Mouse (Mus musculus): ENCODE measurements at regions not wholly inside any gene's neighbourhood (a gene's known extent, or its start where the extent isn't known, plus 50 kb on each side); places are given as distances from the start of the nearest gene placed in this dataset.

- no peak overlapping the region for H3K9ac ChIP-seq
- no peak overlapping the region for H3K4me3 ChIP-seq
- peak; percentile 93 for ATAC-seq (ENCODE audit: low read depth)
- H3K27ac ChIP-seq (replicated peaks) = no peak overlapping the region
- no peak overlapping the region for H3K4me2 ChIP-seq
- H3K36me3 ChIP-seq = no peaks in the 10 kb centered on the region
- H3K9me3 ChIP-seq = no peaks in the 10 kb centered on the region
- WGBS = 40% methylated on average over 5 of the region's 5 CpGs
- H3K4me1 ChIP-seq (replicated peaks) = 0 out of 2 replicates have a peak, but pooled peaks cover 8% of the 10 kb centered on the region
- no peaks in the 10 kb centered on the region for H3K27me3 ChIP-seq
Observed at GRCm38 (mm10) chr15:56817204-56818157, 659.9 kb downstream of the Slc22a22 start.

GRCm38 (mm10) chr15:56813876-56814275, 663.5 kb downstream of the Slc22a22 start:
- H3K27me3 ChIP-seq = no peaks in the 10 kb centered on the region
- no peak overlapping the region for H3K4me2 ChIP-seq
- 55% methylated on average over 5 of the region's 5 CpGs for WGBS
- no peak overlapping the region for H3K27ac ChIP-seq (replicated peaks)
- no peak for ATAC-seq (ENCODE audit: low read depth)
- H3K36me3 ChIP-seq = no peaks in the 10 kb centered on the region
- H3K9me3 ChIP-seq = no peaks in the 10 kb centered on the region
- H3K9ac ChIP-seq = no peak overlapping the region
- 0 out of 2 replicates have a peak, but pooled peaks cover 8% of the 10 kb centered on the region for H3K4me1 ChIP-seq (replicated peaks)
- H3K4me3 ChIP-seq = no peak overlapping the region

- 39% methylated on average over 13 of the region's 13 CpGs for WGBS
- H3K9me3 ChIP-seq = no peaks in the 10 kb centered on the region
- H3K27me3 ChIP-seq = no peaks in the 10 kb centered on the region
- H3K9ac ChIP-seq = no peak overlapping the region
- peak overlapping the region; percentile 47 for H3K4me2 ChIP-seq
- H3K27ac ChIP-seq (replicated peaks) = no peak overlapping the region
- H3K36me3 ChIP-seq = no peaks in the 10 kb centered on the region
- no peaks in the 10 kb centered on the region for H3K4me1 ChIP-seq (replicated peaks)
- ATAC-seq (ENCODE audit: low read depth) = no peak
- H3K4me3 ChIP-seq = peak overlapping the region; percentile 18
Observed at GRCm38 (mm10) chr15:56810151-56810550, 667.3 kb downstream of the Slc22a22 start.

- 55% methylated on average over 5 of the region's 5 CpGs for WGBS
- no peak overlapping the region for H3K4me2 ChIP-seq
- no peak overlapping the region for H3K4me3 ChIP-seq
- no peaks in the 10 kb centered on the region for H3K4me1 ChIP-seq (replicated peaks)
- H3K27me3 ChIP-seq = no peaks in the 10 kb centered on the region
- no peak overlapping the region for H3K27ac ChIP-seq (replicated peaks)
- H3K9ac ChIP-seq = no peak overlapping the region
- H3K36me3 ChIP-seq = no peaks in the 10 kb centered on the region
- ATAC-seq (ENCODE audit: low read depth) = no peak
- no peaks in the 10 kb centered on the region for H3K9me3 ChIP-seq
Observed at GRCm38 (mm10) chr15:56807611-56808010, 669.8 kb downstream of the Slc22a22 start.

GRCm38 (mm10) chr15:56801933-56802332, 675.5 kb downstream of the Slc22a22 start:
- no peak overlapping the region for H3K4me3 ChIP-seq
- 93% methylated on average over 2 of the region's 2 CpGs for WGBS
- ATAC-seq (ENCODE audit: low read depth) = no peak
- H3K27ac ChIP-seq (replicated peaks) = no peak overlapping the region
- no peaks in the 10 kb centered on the region for H3K36me3 ChIP-seq
- H3K4me1 ChIP-seq (replicated peaks) = no peaks in the 10 kb centered on the region
- H3K9me3 ChIP-seq = no peaks in the 10 kb centered on the region
- no peak overlapping the region for H3K9ac ChIP-seq
- no peak overlapping the region for H3K4me2 ChIP-seq
- H3K27me3 ChIP-seq = no peaks in the 10 kb centered on the region

- no peaks in the 10 kb centered on the region for H3K36me3 ChIP-seq
- no peak overlapping the region for H3K27ac ChIP-seq (replicated peaks)
- H3K4me1 ChIP-seq (replicated peaks) = no peaks in the 10 kb centered on the region
- H3K9me3 ChIP-seq = no peaks in the 10 kb centered on the region
- WGBS = 78% methylated on average over 5 of the region's 5 CpGs
- no peak overlapping the region for H3K4me3 ChIP-seq
- no peak overlapping the region for H3K9ac ChIP-seq
- H3K4me2 ChIP-seq = no peak overlapping the region
- H3K27me3 ChIP-seq = no peaks in the 10 kb centered on the region
- no peak for ATAC-seq (ENCODE audit: low read depth)
Observed at GRCm38 (mm10) chr15:56775431-56775830, 702.0 kb downstream of the Slc22a22 start.

- no peaks in the 10 kb centered on the region for H3K9me3 ChIP-seq
- 55% methylated on average over 9 of the region's 9 CpGs for WGBS
- H3K27ac ChIP-seq (replicated peaks) = no peak overlapping the region
- H3K27me3 ChIP-seq = no peaks in the 10 kb centered on the region
- H3K4me1 ChIP-seq (replicated peaks) = no peaks in the 10 kb centered on the region
- ATAC-seq (ENCODE audit: low read depth) = no peak
- H3K4me3 ChIP-seq = no peak overlapping the region
- H3K4me2 ChIP-seq = no peak overlapping the region
- no peaks in the 10 kb centered on the region for H3K36me3 ChIP-seq
- H3K9ac ChIP-seq = no peak overlapping the region
Observed at GRCm38 (mm10) chr15:56774648-56775393, 702.6 kb downstream of the Slc22a22 start.

- H3K4me2 ChIP-seq = no peak overlapping the region
- no peak overlapping the region for H3K4me3 ChIP-seq
- no peaks in the 10 kb centered on the region for H3K9me3 ChIP-seq
- ATAC-seq (ENCODE audit: low read depth) = no peak
- H3K9ac ChIP-seq = no peak overlapping the region
- no peak overlapping the region for H3K27ac ChIP-seq (replicated peaks)
- WGBS = 68% methylated on average over 6 of the region's 6 CpGs
- H3K27me3 ChIP-seq = no peaks in the 10 kb centered on the region
- no peaks in the 10 kb centered on the region for H3K36me3 ChIP-seq
- peaks cover 7% of the 10 kb centered on the region; the same call in 1 of the 2 replicates for H3K4me1 ChIP-seq (replicated peaks)
Observed at GRCm38 (mm10) chr15:56766356-56766755, 711.1 kb downstream of the Slc22a22 start.

GRCm38 (mm10) chr15:56764957-56765482, 712.4 kb downstream of the Slc22a22 start:
- WGBS = 17% methylated on average over 9 of the region's 9 CpGs
- Histone ChIP-seq H3K4me2 (peak overlapping the region; percentile 27), H3K4me3 (no peak overlapping the region), H3K9me3 (no peaks in the 10 kb centered on the region), H3K9ac (no peak overlapping the region), H3K36me3 (no peaks in the 10 kb centered on the region), H3K4me1 (replicated peaks) (peaks cover 7% of the 10 kb centered on the region; the same call in 1 of the 2 replicates), H3K27me3 (no peaks in the 10 kb centered on the region), H3K27ac (replicated peaks) (no peak overlapping the region)
- no peak for ATAC-seq (ENCODE audit: low read depth)

GRCm38 (mm10) chr15:56764019-56764418, 713.4 kb downstream of the Slc22a22 start:
- 68% methylated on average over 5 of the region's 5 CpGs for WGBS
- Histone ChIP-seq H3K9ac (no peak overlapping the region), H3K27me3 (no peaks in the 10 kb centered on the region), H3K4me2 (no peak overlapping the region), H3K27ac (replicated peaks) (no peak overlapping the region), H3K4me3 (no peak overlapping the region), H3K36me3 (no peaks in the 10 kb centered on the region), H3K9me3 (no peaks in the 10 kb centered on the region), H3K4me1 (replicated peaks) (peaks cover 7% of the 10 kb centered on the region; the same call in 1 of the 2 replicates)
- no peak for ATAC-seq (ENCODE audit: low read depth)

- H3K36me3 ChIP-seq = no peaks in the 10 kb centered on the region
- no peaks in the 10 kb centered on the region for H3K9me3 ChIP-seq
- peaks cover 6% of the 10 kb centered on the region; the same call in 1 of the 2 replicates for H3K4me1 ChIP-seq (replicated peaks)
- no peak overlapping the region for H3K27ac ChIP-seq (replicated peaks)
- no peak overlapping the region for H3K4me3 ChIP-seq
- no peak for ATAC-seq (ENCODE audit: low read depth)
- 46% methylated on average over 1 of the region's 1 CpGs for WGBS
- H3K27me3 ChIP-seq = no peaks in the 10 kb centered on the region
- no peak overlapping the region for H3K9ac ChIP-seq
- no peak overlapping the region for H3K4me2 ChIP-seq
Observed at GRCm38 (mm10) chr15:56746698-56747097, 730.7 kb downstream of the Slc22a22 start.

- Histone ChIP-seq H3K27ac (replicated peaks) (no peak overlapping the region), H3K9ac (no peak overlapping the region), H3K4me3 (no peak overlapping the region), H3K27me3 (no peaks in the 10 kb centered on the region), H3K4me1 (replicated peaks) (peaks cover 6% of the 10 kb centered on the region; the same call in 1 of the 2 replicates), H3K4me2 (no peak overlapping the region), H3K9me3 (no peaks in the 10 kb centered on the region), H3K36me3 (no peaks in the 10 kb centered on the region)
- WGBS = 35% methylated on average over 4 of the region's 4 CpGs
- ATAC-seq (ENCODE audit: low read depth) = no peak
Observed at GRCm38 (mm10) chr15:56744915-56745314, 732.5 kb downstream of the Slc22a22 start.

All from neural tube, embryonic 13.5 days (tissue).